Mouse (Mus musculus): ENCODE measurements around the gene Scarf1. TPM values are rescaled to one million over a fixed set of nuclear protein-coding genes. Genes with fewer than 3 reads are reported as not detected.
A peak's percentile ranks its signal among the peaks of the same experiment; 100 is the strongest.

Scarf1 gene
- under 1 TPM; 0.18 to 0.93 (median 0.28) TPM for polyA plus RNA-seq (2017; shearing (Covaris generic))

- no peak for ATAC-seq
Measured at GRCm38 (mm10) chr11:75513336-75513735, at the start of gene Scarf1. Gene Scarf1, plus strand, starts transcription at chr11:75513540.

DNA sequence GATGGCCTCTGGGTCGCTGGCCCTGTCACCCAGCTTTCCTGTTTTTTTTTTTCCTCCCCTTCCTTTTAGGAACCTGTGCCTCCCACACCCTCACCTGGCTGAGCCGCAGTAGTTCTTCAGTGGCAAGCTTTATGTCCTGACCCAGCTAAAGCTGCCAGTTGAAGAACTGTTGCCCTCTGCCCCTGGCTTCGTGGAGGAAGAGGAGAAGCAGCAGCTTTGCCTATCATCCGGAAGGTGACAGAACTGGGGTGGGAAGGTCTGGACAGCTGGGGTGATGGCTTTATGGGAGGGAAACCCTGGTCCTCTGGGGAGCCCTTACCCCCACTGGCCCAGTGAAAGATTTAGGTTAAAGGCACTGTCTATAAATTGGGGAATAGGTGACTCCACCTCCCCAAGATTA, 49.7 kb upstream of the Scarf1 start:
- no peak for ATAC-seq

GRCm38 (mm10) chr11:75464417-75464816, 48.9 kb upstream of the Scarf1 start:
- no peak for ATAC-seq

DNA sequence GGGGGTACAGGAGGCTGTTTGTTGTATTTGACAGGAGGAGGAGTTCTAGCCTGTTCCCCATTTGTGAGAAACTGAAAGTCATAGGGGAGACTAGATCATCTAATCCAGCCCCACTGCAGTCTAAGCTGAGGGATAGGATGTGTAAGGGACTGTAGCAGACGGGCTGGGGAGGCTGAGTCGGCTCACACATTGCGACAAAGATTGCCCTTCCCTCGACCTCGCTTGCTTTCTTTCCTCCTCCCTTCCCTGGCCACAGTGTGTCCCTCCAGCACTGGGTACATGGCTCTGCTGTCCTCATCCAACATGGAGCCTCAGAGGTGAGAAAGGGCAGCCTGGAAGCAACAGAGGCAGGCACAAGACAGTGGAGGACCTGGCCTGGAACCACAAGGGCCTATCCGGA, 48.3 kb upstream of the Scarf1 start:
- no peak for ATAC-seq

DNA sequence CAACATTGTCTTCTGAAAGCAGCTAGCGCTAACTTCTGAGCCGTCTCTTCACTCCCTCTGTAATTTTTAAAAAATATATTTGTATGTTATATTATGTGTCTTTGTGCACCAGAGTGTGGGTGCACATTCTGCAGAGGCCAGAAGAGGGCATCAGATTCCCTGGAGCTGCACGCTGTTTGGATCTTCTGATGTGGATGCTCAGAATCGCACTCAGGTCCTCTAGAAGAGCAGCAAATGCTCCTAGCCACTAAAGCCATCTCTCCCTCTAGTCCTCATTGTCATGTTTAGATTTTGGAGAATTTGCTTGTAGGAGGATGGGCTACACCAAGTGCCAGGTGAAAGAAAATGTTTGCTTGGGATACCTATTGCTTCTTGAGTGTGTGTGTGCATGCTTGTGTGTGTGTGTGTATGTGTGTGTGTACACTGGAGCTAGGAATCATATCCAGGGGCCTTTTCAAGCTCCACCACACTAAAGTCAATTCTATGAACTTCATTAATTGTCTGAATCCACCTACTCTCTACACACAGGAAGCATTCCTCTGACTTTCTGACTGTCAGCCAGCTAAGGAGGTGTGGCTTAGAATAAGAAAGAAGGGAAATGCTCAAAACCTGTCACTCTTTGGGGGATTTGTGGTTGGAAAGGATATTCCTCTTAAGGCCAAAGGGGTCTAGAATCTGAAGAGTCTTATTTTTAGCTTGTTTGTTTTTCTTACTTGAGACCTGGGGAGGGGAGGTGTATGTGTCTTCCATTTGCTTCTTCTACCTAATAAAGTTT, 46.4 kb upstream of the Scarf1 start:
- ATAC-seq, result no peak

DNA sequence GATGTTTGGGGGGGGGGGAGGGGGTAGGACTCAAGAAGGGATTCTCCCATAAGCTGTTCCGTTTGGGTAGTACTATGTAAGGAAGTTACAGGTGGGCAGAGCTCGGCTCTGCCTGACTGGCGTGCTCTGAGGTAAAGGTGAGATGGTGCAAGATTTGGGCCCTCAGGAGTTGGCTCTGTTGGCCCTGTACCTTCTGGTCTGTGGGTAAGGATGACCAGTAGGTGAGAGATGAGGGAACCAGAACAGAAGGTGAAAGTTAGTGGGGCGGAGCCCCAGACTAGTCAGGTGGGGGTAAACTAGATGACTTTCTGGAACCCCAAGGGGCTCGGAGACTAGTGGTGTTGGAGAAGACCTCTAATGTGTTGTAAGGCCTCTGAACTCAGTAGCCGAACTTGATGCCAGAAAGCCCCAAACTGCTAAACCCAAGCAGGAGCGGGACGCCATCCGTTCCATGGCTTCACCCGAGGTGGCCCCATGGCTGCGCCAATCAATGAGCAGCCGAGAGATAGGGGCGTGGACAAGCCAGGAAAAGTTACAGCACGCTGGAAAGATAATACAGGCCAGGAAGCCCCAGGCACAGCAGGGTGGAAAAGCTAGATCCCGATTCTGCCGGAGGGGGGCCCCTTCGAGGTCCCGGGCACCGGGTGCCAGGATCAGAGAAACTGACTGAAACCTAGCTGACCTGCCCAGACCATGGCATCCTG, 45.7 kb upstream of the Scarf1 start:
- ATAC-seq, result peak; percentile 51

DNA sequence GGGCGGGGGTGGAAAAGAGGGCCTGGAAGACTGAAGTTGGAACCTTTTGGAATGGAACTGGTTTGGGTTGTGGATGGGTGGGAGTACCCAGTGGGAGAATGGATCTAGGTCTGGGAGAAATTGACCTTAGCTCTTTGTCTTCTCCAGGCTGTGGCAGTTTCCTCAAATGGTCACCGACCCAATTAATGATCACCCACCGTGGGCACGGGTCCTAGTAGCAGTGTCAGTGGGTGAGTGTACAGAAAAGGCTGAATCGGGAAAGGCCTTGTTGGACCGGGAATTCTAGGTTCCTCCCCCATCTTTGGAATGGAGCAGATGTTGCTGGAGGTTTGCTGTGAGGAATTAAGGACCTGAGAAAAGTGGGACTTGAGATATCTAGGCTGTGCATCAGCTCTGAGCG, 44.9 kb upstream of the Scarf1 start:
- no peak for ATAC-seq

- ATAC-seq, result no peak
Measured at GRCm38 (mm10) chr11:75469261-75469660, 44.1 kb upstream of the Scarf1 start.

- no peak for ATAC-seq
Measured at GRCm38 (mm10) chr11:75470675-75471074, 42.7 kb upstream of the Scarf1 start.

GRCm38 (mm10) chr11:75472469-75473081, 40.8 kb upstream of the Scarf1 start:
- peak; percentile 85 for ATAC-seq

- ATAC-seq, result no peak
Measured at GRCm38 (mm10) chr11:75473376-75473775, 40.0 kb upstream of the Scarf1 start.

GRCm38 (mm10) chr11:75486192-75486591, 27.1 kb upstream of the Scarf1 start:
- ATAC-seq, result no peak

- peak; percentile 100 for ATAC-seq
Measured at GRCm38 (mm10) chr11:75486601-75487285, 26.6 kb upstream of the Scarf1 start, which contains the start of gene Prpf8. Gene Prpf8, plus strand, starts transcription at chr11:75486816.

DNA sequence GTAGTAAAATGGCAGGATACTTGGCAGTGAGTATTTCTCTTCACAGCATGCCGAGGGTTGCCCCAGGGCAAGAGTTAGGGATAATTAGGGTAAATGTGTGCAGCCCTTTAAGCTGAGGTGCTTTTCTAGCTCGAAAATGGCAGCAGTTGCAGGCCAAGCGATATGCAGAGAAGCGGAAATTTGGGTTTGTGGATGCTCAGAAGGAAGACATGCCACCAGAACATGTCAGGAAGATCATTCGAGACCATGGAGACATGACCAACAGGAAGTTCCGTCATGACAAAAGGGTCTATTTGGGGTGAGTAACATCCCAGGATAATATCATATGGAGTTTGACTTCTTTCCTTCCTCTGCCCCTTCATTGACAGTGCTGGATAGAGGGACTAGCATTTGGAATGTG, 25.8 kb upstream of the Scarf1 start:
- ATAC-seq, result no peak

DNA sequence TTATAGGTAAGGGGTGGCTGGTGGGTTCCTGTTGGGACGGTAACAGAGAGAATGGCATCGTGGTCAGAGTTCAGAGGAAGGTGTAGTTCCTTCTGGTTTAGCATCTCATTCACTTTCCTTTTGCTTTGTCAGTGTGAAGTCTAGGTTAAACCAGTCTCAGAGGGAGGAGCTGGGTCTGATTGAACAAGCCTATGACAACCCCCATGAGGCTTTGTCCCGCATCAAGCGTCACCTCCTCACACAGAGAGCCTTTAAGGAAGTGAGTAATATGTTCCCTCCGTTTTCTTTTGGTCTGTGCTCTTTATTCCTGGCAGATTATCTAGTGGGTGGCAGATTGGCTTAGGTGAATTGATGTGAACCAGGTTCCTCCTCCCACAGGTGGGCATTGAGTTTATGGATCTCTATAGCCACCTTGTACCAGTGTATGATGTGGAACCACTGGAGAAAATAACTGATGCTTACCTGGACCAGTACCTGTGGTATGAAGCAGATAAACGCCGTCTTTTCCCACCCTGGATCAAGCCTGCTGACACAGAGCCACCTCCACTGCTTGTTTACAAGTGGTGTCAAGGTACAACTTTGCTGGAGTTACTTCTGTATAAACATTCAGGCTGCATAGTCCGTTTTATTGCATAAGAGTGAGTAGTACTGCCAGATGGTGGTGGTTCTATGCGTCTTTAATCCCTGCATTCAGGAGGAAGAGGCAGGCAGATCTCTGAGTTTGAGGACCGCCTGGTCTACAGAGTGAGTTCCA, 18.9 kb upstream of the Scarf1 start:
- no peak for ATAC-seq

DNA sequence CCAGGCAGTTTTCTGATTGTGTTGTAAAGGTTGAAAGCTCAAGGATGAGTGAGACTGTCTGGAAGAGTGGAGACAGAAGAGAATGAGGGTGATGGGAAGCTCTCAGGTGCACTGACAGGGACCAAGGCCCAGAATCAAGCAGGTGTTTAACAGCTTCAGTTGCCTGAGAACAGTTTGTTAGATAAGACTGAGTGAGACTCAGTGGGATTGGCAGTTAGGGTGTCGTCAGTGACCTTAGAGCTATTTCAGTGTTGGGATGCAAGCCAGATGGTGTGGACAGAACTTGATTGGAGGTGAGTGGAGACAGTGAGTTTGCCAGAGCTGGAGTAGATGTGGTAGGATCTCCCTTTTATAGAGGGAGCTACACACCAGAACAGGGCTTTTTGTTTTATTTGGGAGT, 15.2 kb upstream of the Scarf1 start:
- ATAC-seq, result no peak

GRCm38 (mm10) chr11:75508162-75508561, 5.2 kb upstream of the Scarf1 start:
- no peak for ATAC-seq

DNA sequence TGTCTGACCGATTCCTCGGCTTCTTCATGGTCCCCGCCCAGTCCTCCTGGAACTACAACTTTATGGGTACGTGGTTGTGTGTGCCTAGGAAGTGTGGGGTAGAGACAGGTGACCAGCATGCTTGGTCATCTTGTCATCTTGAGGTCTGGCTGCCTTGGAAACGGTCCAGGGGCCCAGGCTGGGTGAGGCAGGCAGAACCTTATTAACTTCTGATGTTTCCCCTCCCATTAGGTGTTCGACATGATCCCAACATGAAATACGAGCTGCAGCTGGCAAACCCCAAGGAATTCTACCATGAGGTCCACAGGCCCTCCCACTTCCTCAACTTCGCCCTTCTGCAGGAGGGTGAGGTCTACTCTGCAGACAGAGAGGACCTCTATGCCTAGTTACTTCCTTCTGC, 4.4 kb upstream of the Scarf1 start:
- no peak for ATAC-seq

DNA sequence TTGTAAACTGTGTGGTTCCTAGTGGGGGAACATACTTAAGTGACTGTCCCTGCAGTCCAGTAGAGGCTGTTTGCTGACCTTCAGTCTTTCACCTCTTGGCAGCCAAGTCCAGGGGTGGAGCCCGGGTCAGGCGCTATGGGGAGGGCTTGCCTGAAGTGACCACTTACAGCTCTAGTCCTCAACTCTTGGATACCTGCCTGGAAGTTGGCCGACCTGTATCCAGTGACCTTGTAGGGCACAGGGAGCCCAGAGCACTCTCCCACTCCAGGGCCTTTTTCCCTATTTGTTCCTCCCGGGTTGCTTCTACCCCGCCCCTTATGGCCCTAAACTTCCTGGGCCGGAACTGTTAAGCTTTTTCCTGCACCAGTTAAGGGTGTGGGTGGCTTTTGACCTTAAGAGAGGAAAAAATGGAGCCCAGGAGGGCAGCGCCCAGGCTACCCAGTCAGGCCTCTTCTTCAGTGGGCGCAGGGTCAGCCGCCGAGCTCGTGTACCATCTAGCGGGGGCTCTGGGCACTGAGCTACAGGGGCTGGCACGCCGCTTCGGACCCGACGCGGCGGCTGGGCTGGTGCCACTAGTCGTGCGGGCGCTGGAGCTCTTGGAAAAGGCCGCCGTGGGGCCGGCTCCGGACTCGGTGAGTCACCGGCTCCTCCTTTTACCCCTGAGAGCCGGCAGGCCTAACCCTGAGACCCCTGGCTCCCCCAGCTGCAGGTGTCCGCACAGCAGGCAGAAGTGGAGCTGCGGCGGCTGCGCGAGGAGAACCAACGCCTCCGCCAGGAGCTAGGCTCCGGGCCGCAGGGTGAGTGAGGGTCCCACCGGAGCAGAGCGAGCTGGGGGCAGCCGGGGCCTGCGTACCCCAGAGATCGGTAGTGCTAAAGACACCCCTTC, 3.4 kb upstream of the Scarf1 start, which contains the start of gene Rilp:
TSS of gene Rilp (plus strand) at position 354 of the 886 bp plus-strand sequence.
- ATAC-seq, result peak; percentile 53

GRCm38 (mm10) chr11:75510627-75510993, 2.7 kb upstream of the Scarf1 start:
- ATAC-seq, result peak; percentile 95

DNA sequence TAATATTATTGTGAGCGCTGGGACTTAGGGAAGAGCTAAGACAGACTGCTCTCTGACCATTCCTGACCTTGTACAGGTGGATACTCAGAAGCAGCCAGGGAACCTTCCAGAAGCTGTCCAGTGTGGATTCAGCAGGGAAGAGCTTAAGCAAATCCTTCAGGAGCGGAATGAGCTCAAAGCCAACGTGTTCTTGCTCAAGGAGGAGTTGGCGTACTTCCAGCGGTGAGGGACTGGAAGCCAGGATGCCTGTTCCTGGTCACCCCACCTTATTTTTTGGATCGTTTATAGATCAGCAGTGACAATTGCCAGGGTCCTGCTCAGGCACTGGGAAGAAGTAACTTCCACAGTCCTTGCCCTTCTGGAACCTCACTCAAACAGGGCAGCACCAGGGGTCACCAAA, 2.1 kb upstream of the Scarf1 start:
- ATAC-seq, result no peak
